Mouse (Mus musculus): ENCODE measurements around the gene Pde4b. TPM values are rescaled to one million over a fixed set of nuclear protein-coding genes. Genes with fewer than 3 reads are reported as not detected.
A peak's percentile ranks its signal among the peaks of the same experiment; 100 is the strongest.

Gene Pde4b
- polyA plus RNA-seq, 1 experiment, result 7.5 TPM

DNA sequence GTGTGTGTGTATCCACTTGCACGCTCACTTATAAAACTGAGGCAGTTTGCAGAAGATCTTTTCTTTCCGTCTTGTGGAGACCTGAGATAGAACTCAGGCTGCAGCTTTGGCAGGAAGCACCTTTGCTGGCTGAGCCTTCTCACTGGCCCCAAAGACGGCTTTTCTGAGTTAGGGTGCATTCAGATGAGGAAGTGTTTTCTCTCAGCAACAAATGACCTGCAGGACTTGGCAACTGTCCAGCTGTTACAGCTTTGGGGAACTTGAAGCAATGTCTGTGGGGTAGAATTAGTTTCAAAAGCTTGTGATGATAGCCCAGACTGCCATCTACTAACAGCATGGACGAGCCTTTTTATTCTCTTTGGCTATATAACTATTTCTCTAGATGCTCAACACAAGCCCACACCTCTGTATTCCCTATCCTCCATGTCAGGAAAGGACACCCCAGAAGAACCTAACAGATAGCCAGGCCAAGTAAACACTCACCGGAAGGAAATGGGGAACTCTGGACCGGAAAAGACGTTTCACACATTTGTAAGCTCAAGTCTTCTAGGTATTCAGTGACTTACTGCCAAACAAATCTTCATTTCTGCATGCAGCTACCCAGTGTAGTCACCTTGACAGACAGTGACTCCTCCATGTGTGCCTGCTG, 429.8 kb downstream of the Pde4b start:
- no peaks in the 10 kb centered on the region for H3K4me1 ChIP-seq (ENCODE audit: control insufficient read depth, insufficient read depth, low read length)
- H3K36me3 ChIP-seq (ENCODE audit: control insufficient read depth, insufficient read depth, low read length), result no peaks in the 10 kb centered on the region
- TF ChIP-seq POLR2A (IDR thresholded peaks at IDR 0.05; ENCODE audit: control insufficient read depth, low read depth, low read length) (no peak), CTCF (IDR thresholded peaks at IDR 0.05; ENCODE audit: control insufficient read depth, insufficient read depth, insufficient replicate concordance, low read depth, low read length) (no peak)
- H3K27me3 ChIP-seq (ENCODE audit: control insufficient read depth, insufficient read depth, low read length), result no peaks in the 10 kb centered on the region
- H3K4me3 ChIP-seq (ENCODE audit: control insufficient read depth, low read depth, low read length), result no peak overlapping the region
- peak overlapping the region; percentile 43; the same call in 1 of the 2 replicates for H3K27ac ChIP-seq (ENCODE audit: control insufficient read depth, insufficient read depth, low read depth, low read length)

DNA sequence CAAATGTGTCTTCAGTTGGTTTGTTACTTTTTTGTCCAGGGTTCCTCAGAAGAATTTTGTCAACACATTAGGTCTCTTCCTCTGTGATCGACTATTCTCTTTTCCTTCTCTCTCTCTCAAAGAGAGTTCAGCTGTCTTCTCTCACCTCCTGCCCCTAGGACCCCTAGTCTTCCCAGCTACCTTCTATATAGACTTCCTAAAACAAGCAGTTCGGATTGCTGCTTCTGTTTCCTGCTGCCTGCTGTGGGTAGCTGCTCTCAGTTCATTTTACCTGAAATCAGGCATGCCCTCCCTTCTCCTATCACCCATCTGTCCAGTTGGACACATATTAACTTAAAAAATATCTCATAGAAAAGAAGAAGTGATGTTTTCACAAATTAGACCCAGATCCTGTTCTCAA, 430.3 kb downstream of the Pde4b start:
- Histone ChIP-seq H3K27ac (ENCODE audit: control insufficient read depth, insufficient read depth, low read depth, low read length) (no peak overlapping the region), H3K27me3 (ENCODE audit: control insufficient read depth, insufficient read depth, low read length) (no peaks in the 10 kb centered on the region), H3K4me3 (ENCODE audit: control insufficient read depth, low read depth, low read length) (no peak overlapping the region), H3K4me1 (ENCODE audit: control insufficient read depth, insufficient read depth, low read length) (no peaks in the 10 kb centered on the region), H3K36me3 (ENCODE audit: control insufficient read depth, insufficient read depth, low read length) (no peaks in the 10 kb centered on the region)
- TF ChIP-seq POLR2A (IDR thresholded peaks at IDR 0.05; ENCODE audit: control insufficient read depth, low read depth, low read length) (no peak), CTCF (IDR thresholded peaks at IDR 0.05; ENCODE audit: control insufficient read depth, insufficient read depth, insufficient replicate concordance, low read depth, low read length) (no peak)

GRCm38 (mm10) chr4:102518341-102518740, 431.0 kb downstream of the Pde4b start:
- no peak overlapping the region for H3K27ac ChIP-seq (ENCODE audit: control insufficient read depth, insufficient read depth, low read depth, low read length)
- TF ChIP-seq POLR2A (IDR thresholded peaks at IDR 0.05; ENCODE audit: control insufficient read depth, low read depth, low read length) (no peak), CTCF (IDR thresholded peaks at IDR 0.05; ENCODE audit: control insufficient read depth, insufficient read depth, insufficient replicate concordance, low read depth, low read length) (no peak)
- H3K27me3 ChIP-seq (ENCODE audit: control insufficient read depth, insufficient read depth, low read length), result no peaks in the 10 kb centered on the region
- no peaks in the 10 kb centered on the region for H3K4me1 ChIP-seq (ENCODE audit: control insufficient read depth, insufficient read depth, low read length)
- H3K4me3 ChIP-seq (ENCODE audit: control insufficient read depth, low read depth, low read length), result no peak overlapping the region
- H3K36me3 ChIP-seq (ENCODE audit: control insufficient read depth, insufficient read depth, low read length), result no peaks in the 10 kb centered on the region

- no peaks in the 10 kb centered on the region for H3K36me3 ChIP-seq (ENCODE audit: control insufficient read depth, insufficient read depth, low read length)
- no peaks in the 10 kb centered on the region for H3K27me3 ChIP-seq (ENCODE audit: control insufficient read depth, insufficient read depth, low read length)
- no peaks in the 10 kb centered on the region for H3K4me1 ChIP-seq (ENCODE audit: control insufficient read depth, insufficient read depth, low read length)
- no peak overlapping the region for H3K27ac ChIP-seq (ENCODE audit: control insufficient read depth, insufficient read depth, low read depth, low read length)
- no peak overlapping the region for H3K4me3 ChIP-seq (ENCODE audit: control insufficient read depth, low read depth, low read length)
- TF ChIP-seq POLR2A (IDR thresholded peaks at IDR 0.05; ENCODE audit: control insufficient read depth, low read depth, low read length), result no peak
- TF ChIP-seq CTCF (IDR thresholded peaks at IDR 0.05; ENCODE audit: control insufficient read depth, insufficient read depth, insufficient replicate concordance, low read depth, low read length), result no peak
Measured at GRCm38 (mm10) chr4:102520669-102521261, 433.4 kb downstream of the Pde4b start.

GRCm38 (mm10) chr4:102521434-102521833, 434.1 kb downstream of the Pde4b start:
- H3K4me3 ChIP-seq (ENCODE audit: control insufficient read depth, low read depth, low read length), result no peak overlapping the region
- no peaks in the 10 kb centered on the region for H3K27me3 ChIP-seq (ENCODE audit: control insufficient read depth, insufficient read depth, low read length)
- no peaks in the 10 kb centered on the region for H3K36me3 ChIP-seq (ENCODE audit: control insufficient read depth, insufficient read depth, low read length)
- H3K4me1 ChIP-seq (ENCODE audit: control insufficient read depth, insufficient read depth, low read length), result no peaks in the 10 kb centered on the region
- no peak overlapping the region for H3K27ac ChIP-seq (ENCODE audit: control insufficient read depth, insufficient read depth, low read depth, low read length)
- TF ChIP-seq CTCF (IDR thresholded peaks at IDR 0.05; ENCODE audit: control insufficient read depth, insufficient read depth, insufficient replicate concordance, low read depth, low read length) (no peak), POLR2A (IDR thresholded peaks at IDR 0.05; ENCODE audit: control insufficient read depth, low read depth, low read length) (no peak)

DNA sequence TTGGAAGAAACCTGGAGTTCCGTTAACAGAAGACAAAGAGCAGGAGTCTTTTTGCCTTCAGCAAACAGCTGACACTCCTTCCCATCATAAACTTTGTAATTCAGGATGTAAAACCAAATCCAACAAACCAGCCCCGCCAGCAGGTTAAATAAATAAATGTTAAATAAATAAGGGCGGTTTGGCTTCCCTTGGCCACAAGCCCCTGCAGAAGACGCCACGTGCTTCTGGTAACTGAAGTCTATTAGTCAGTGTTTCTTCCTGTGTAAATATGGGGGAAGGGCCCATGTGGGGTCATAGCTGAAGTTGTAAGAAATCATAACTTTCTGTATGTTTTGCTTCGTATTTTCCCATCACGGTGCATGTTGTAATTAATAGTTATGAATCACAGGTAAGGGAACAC, 440.0 kb downstream of the Pde4b start:
- Histone ChIP-seq H3K4me1 (ENCODE audit: control insufficient read depth, insufficient read depth, low read length) (peaks cover 4% of the 10 kb centered on the region), H3K27me3 (ENCODE audit: control insufficient read depth, insufficient read depth, low read length) (no peaks in the 10 kb centered on the region), H3K36me3 (ENCODE audit: control insufficient read depth, insufficient read depth, low read length) (no peaks in the 10 kb centered on the region), H3K27ac (ENCODE audit: control insufficient read depth, insufficient read depth, low read depth, low read length) (no peak overlapping the region), H3K4me3 (ENCODE audit: control insufficient read depth, low read depth, low read length) (no peak overlapping the region)
- TF ChIP-seq POLR2A (IDR thresholded peaks at IDR 0.05; ENCODE audit: control insufficient read depth, low read depth, low read length) (no peak), CTCF (IDR thresholded peaks at IDR 0.05; ENCODE audit: control insufficient read depth, insufficient read depth, insufficient replicate concordance, low read depth, low read length) (no peak)

- no peak for TF ChIP-seq CTCF (IDR thresholded peaks at IDR 0.05; ENCODE audit: control insufficient read depth, insufficient read depth, insufficient replicate concordance, low read depth, low read length)
- no peak for TF ChIP-seq POLR2A (IDR thresholded peaks at IDR 0.05; ENCODE audit: control insufficient read depth, low read depth, low read length)
- Histone ChIP-seq H3K36me3 (ENCODE audit: control insufficient read depth, insufficient read depth, low read length) (no peaks in the 10 kb centered on the region), H3K27me3 (ENCODE audit: control insufficient read depth, insufficient read depth, low read length) (no peaks in the 10 kb centered on the region), H3K4me1 (ENCODE audit: control insufficient read depth, insufficient read depth, low read length) (peaks cover 4% of the 10 kb centered on the region), H3K27ac (ENCODE audit: control insufficient read depth, insufficient read depth, low read depth, low read length) (no peak overlapping the region), H3K4me3 (ENCODE audit: control insufficient read depth, low read depth, low read length) (no peak overlapping the region)
Measured at GRCm38 (mm10) chr4:102530797-102531196, 443.5 kb downstream of the Pde4b start.

Measured in testis, adult 2 months (tissue).